Mouse (Mus musculus) Muller cell, postnatal 12 days (primary cell): ENCODE results near the gene Socs2.
"Not testable (repeated sequence)": the region's sequence is repeated elsewhere in the genome, so short reads cannot be mapped to it uniquely, and the experiment has no call there.

Source experiments
- DNase-seq: peaks from one replicate; pipeline ENCODE4 v3.0.0-alpha.2; 2015; ENCODE audit errors: inconsistent ontology term

The Socs2 gene

DNA sequence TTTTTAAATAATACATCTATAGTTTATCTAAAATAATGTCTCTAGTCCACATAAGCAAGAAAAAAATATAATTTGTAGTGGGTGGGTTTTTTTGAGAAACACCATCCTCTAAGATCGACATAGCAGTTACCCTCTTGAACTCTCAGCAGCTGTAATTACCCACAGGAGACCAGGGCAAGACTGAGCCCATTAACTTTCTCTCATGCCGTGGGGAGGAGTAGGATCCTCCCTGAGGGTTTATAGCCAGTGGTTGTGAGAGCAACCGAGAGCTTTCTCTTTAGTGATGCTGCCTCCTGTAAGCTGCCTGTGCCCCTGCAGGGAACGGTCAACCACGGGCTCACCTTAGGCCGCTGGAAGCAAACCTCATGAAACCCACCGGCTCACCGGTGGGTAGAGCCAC, 24.9 kb downstream of the Socs2 start:
- DNase-seq: no peak

DNA sequence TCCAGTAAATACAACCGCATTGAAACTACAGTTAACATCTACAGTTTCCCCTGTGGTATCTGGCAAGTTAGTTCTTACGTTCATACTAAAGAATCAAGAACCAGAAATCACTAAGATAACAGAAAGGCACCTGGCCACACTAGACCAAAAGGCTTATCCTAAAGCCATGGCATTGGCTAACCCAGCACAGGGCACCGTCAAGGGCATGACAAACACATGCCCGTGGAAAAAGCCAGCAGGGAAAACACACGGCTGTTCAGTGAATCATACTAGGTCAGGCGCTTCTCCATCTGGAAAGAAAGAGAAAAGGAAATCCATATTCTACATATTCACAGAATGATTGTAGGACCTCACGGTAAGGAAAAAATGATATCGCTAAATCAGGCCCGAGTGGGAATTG, 26.1 kb downstream of the Socs2 start:
- DNase-seq: no peak

- DNase-seq: not testable (repeated sequence)
Measured at GRCm38 (mm10) chr10:95389805-95390204, 27.2 kb downstream of the Socs2 start.

- DNase-seq: no peak
Measured at GRCm38 (mm10) chr10:95388821-95389477, 28.0 kb downstream of the Socs2 start.

- no peak for DNase-seq
Measured at GRCm38 (mm10) chr10:95386527-95386926, 30.5 kb downstream of the Socs2 start.

GRCm38 (mm10) chr10:95385801-95386203, 31.2 kb downstream of the Socs2 start:
- no peak for DNase-seq

- DNase-seq: no peak
Measured at GRCm38 (mm10) chr10:95385081-95385480, 31.9 kb downstream of the Socs2 start.

DNA sequence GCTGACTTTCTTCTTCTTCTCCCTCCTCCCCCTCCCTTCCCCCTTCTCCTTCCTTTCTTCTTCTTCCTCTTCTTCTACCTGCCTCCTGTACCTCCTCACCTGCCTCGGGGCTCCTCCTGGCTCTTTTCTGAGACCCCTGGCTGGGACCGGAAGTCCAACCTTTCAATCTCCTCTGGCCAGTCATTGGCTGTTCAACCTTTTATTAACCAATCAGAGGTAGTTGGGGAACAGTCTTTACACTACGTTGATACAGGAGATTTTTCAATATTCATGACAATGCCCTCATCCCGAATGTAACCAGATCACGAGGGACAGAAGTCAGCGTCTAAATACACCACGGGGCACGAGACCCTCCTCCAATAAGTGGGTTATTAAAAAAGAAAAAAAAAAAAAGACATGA, 32.5 kb downstream of the Socs2 start:
- no peak for DNase-seq

DNA sequence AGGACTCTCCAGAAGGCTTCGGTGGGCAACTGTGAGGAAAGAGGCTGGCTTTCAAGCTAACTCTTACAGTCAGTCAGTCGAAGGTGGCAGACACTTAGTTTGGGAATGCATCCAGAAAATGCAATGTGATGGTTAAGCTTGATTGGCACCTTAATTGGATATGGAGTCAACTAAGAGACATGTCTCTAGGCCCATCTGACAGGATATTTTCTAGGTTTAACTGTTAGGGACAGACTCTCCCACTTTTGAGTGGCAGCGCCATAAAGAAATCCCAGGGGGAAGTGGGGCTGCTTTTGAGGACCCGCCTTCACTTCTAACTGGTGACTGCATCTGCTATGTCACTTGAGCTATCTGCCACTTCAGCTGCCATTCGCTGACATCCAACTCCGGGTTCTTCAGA, 43.6 kb downstream of the Socs2 start:
- no peak for DNase-seq

DNA sequence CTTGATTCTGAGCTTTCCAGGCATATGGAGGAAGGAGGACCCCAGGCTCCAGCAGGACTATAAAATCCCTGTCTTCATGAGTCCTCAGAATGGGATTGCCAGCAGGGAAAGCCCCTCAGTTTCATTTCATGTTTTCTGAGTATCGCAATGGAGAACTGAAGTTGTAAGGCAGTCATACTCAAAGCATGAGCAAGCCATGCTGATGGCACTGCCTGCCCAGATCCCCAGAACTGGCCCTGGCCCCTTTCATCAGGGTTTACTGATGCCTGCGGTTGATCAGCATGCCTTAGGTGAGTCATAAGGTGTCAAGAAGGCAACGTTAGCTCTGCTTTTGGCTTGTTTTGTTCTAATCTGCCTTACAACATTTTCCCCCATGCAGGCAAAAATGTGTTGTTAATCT, 45.0 kb downstream of the Socs2 start:
- DNase-seq: no peak

- peak; percentile 23 for DNase-seq
Measured at GRCm38 (mm10) chr10:95369190-95369589, 47.8 kb downstream of the Socs2 start.

GRCm38 (mm10) chr10:95368151-95368550, 48.8 kb downstream of the Socs2 start:
- DNase-seq: no peak

- no peak for DNase-seq
Measured at GRCm38 (mm10) chr10:95367661-95368089, 49.3 kb downstream of the Socs2 start.

GRCm38 (mm10) chr10:95367241-95367640, 49.7 kb downstream of the Socs2 start:
- no peak for DNase-seq

DNA sequence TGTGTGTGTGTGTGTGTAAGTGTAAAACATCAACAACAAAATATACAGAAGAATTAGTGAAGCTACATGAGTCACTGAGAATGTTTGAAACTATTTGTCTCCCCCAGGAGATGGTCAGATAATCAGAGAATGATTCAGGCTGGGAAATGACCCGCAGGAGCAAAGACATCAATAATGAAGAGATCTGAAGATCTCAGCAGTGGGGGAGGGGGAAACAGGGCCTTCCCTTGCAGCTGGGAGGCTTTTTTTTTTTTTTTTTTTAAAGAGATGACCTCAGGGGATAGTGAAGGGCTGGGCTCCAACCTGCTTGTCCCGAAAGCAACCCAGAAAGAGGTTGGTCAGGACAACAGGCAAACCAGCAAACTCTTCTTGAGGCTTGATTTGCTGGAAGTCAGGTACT, 54.7 kb downstream of the Socs2 start:
- DNase-seq: peak; percentile 77

GRCm38 (mm10) chr10:95361260-95361841, 55.6 kb downstream of the Socs2 start:
- no peak for DNase-seq

- no peak for DNase-seq
Measured at GRCm38 (mm10) chr10:95360048-95360447, 56.9 kb downstream of the Socs2 start.

- DNase-seq: no peak
Measured at GRCm38 (mm10) chr10:95357721-95358120, 59.3 kb downstream of the Socs2 start.

- DNase-seq: no peak
Measured at GRCm38 (mm10) chr10:95356711-95357110, 60.3 kb downstream of the Socs2 start.

DNA sequence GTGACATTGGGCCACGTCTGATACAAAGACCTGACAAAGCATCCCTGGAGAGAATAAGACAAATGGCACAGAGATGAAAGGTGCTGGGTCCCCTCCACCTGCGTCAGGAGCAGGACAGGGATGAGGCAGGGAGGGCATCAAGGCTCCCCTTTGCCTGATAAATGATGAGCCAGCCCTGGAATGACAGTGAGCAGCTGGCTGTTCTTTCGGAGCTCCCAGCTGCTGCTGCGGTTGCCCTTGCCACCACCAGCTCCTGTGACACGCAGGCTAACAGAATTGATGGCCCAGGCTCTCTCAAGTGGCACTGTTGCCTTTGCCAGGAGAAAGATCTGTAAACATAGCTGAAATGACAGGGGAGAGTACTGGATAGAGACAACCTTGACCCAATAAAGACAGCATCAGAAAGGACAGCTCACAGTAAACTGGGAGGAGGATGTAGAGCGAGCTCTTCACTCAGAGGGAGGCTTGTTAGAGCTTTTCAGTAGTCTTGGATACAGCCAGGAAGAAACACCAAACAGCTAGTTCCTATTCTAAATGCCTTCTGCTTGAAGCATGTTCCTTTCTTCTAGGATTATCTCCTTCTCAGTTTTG, 61.2 kb downstream of the Socs2 start:
- DNase-seq: no peak

DNA sequence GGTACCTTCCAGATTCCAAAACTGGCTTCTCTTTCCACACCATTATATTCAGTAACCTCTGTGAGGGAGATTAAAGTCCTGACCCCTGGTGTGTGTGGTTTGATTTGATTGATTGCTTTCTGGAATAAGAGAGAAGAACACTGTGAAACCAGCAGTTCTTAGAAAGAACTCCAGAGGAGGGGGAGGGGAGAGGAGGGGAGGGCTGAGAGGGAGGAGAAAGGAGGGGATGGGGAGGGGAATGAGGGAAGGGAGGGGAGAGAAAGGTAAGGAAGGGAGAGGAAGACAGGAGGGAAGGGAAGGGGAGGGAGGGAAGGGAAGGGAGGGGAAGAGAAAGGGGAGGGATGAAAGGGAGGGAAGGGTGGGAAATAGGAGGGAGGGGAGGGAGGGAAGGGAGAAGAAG, 62.3 kb downstream of the Socs2 start:
- DNase-seq: no peak

GRCm38 (mm10) chr10:95354047-95354446, 62.9 kb downstream of the Socs2 start:
- DNase-seq: no peak

GRCm38 (mm10) chr10:95348457-95348856, 68.5 kb downstream of the Socs2 start:
- no peak for DNase-seq
